22 mouse cellular contexts compared by ENCODE assay signal in genomic region chr9:31802641-31803040, GRCm38 (mm10).
"Had no signal": no experiment of that assay in that cellular context is flagged by ENCODE, and none has a peak within 500 bp of the region (broad histone marks: within the 10 kb centered on the region; RNA-seq: fewer than 3 reads in every experiment).

No protein-coding gene starts in this region.

- DNase-seq: heart, postnatal 10 days; heart, postnatal 14 days; heart, postnatal 36 days; heart, postnatal 4 days; kidney, adult 11 months; kidney, adult 18-20 months; kidney, adult 2 months; kidney, adult 8-10 months; kidney, adult 9 months; kidney, postnatal 10 days; kidney, postnatal 14 days; kidney, postnatal 25 days; kidney, postnatal 36 days; kidney, postnatal 4 days; layer of hippocampus, adult 9-11 months; layer of hippocampus, postnatal 36 days had no signal

- ATAC-seq: hindbrain, embryonic 16.5 days; hindbrain, postnatal 0 days; inflammation-experienced regulatory T-cells, adult 6 months; intestine, embryonic 15.5 days; intestine, embryonic 16.5 days; intestine, postnatal 0 days had no signal
